Mouse (Mus musculus) midbrain, embryonic 11.5 days (tissue): Measurements from ENCODE around the gene Pif1. TPM values are rescaled to one million over a fixed set of nuclear protein-coding genes. Genes with fewer than 3 reads are reported as not detected.

Experiments used
- ATAC-seq: fragments of 200-750 bp; cut with Nextera tagmentation; 2 replicates; pipeline ENCODE4 v1.8.0; 2017; ENCODE audit warnings: moderate TSS enrichment, moderate library complexity; ENCODE audit not compliant: low FRiP score
- DNase-seq: peaks from one replicate; pipeline ENCODE4 v3.0.0; 2015; ENCODE audit warnings: low spot score; ENCODE audit errors: missing footprints
- H3K27ac ChIP-seq: fragments of 300-500 bp; sonication (generic); 2 replicates; pipeline ENCODE4 v1.5.1; 2014; ENCODE audit warnings: low read depth, low read length
- H3K27me3 ChIP-seq: fragments of 300-500 bp; sonication (generic); 2 replicates; pipeline ENCODE4 v1.6.1; 2014; ENCODE audit warnings: mild to moderate bottlenecking, low read length, moderate library complexity, mixed read lengths; ENCODE audit not compliant: control insufficient read depth, insufficient read depth
- H3K36me3 ChIP-seq: fragments of 300-500 bp; sonication (generic); 2 replicates; pipeline ENCODE4 v1.6.1; 2014; ENCODE audit warnings: mild to moderate bottlenecking, low read length, moderate library complexity, mixed read lengths; ENCODE audit not compliant: control insufficient read depth, insufficient read depth
- H3K4me1 ChIP-seq: fragments of 300-500 bp; sonication (generic); 2 replicates; pipeline ENCODE4 v1.6.1; 2014; ENCODE audit warnings: low read length; ENCODE audit not compliant: control insufficient read depth, insufficient read depth
- H3K4me2 ChIP-seq: fragments of 300-500 bp; sonication (generic); 2 replicates; pipeline ENCODE4 v1.6.1; 2014; ENCODE audit warnings: mild to moderate bottlenecking, moderate library complexity
- H3K4me3 ChIP-seq: fragments of 300-500 bp; sonication (generic); 2 replicates; pipeline ENCODE4 v1.5.1; 2014; ENCODE audit warnings: low read depth, low read length
- H3K9ac ChIP-seq: fragments of 300-500 bp; sonication (generic); 2 replicates; pipeline ENCODE4 v1.6.1; 2014; ENCODE audit warnings: low read length
- H3K9me3 ChIP-seq: fragments of 300-500 bp; sonication (generic); 2 replicates; pipeline ENCODE4 v1.6.1; 2016; ENCODE audit warnings: low read length; ENCODE audit not compliant: control insufficient read depth
- WGBS: fragments of 180-500 bp; shearing (Covaris S2); extraction: QIAGEN DNeasy Blood & Tissue Kit; methylation state at CpG from one replicate; pipeline ENCODE4 v1.1.7; 2014; 5-methylcytosine and 5-hydroxymethylcytosine counted together
- polyA plus RNA-seq: library from polyadenylated mRNA; unstranded; fragments of >200 nt; fragmentation: Nextera tagmentation; extraction: Ambion mirVana; gene quantifications from 2 replicates; pipeline ENCODE4 v1.2.1, GENCODE M21; 2014

Pif1 gene
- polyA plus RNA-seq, 1 experiment from 2014 or later: 13.6 TPM

GRCm38 (mm10) chr9:65580401-65581256 lies 6.3 kb upstream of the Pif1 start:
- H3K4me2 ChIP-seq: peak overlapping the region; percentile 54
- H3K27me3 ChIP-seq: no peaks in the 10 kb centered on the region
- ATAC-seq (peak; percentile 85), DNase-seq (peak; percentile 96)
- H3K4me1 ChIP-seq: peaks cover 21% of the 10 kb centered on the region
- H3K9me3 ChIP-seq: no peaks in the 10 kb centered on the region
- H3K4me3 ChIP-seq: peak overlapping the region; percentile 53
- peak overlapping the region; percentile 67 for H3K27ac ChIP-seq
- H3K9ac ChIP-seq: peak overlapping the region; percentile 47
- H3K36me3 ChIP-seq: no peaks in the 10 kb centered on the region
- 9% methylated on average over 20 of the region's 29 CpGs for WGBS

- DNase-seq (no peak), ATAC-seq (no peak)
- H3K4me3 ChIP-seq: no peak overlapping the region
- no peaks in the 10 kb centered on the region for H3K9me3 ChIP-seq
- no peak overlapping the region for H3K9ac ChIP-seq
- H3K4me2 ChIP-seq: no peak overlapping the region
- no peaks in the 10 kb centered on the region for H3K27me3 ChIP-seq
- H3K36me3 ChIP-seq: no peaks in the 10 kb centered on the region
- no peak overlapping the region for H3K27ac ChIP-seq
- 36% methylated on average over 8 of the region's 8 CpGs for WGBS
- peaks cover 17% of the 10 kb centered on the region for H3K4me1 ChIP-seq
Measured at GRCm38 (mm10) chr9:65583045-65583444, 3.9 kb upstream of the Pif1 start.

- H3K27me3 ChIP-seq: no peaks in the 10 kb centered on the region
- ATAC-seq (no peak), DNase-seq (no peak)
- H3K27ac ChIP-seq: no peak overlapping the region
- peak overlapping the region; percentile 69 for H3K4me3 ChIP-seq
- WGBS: 0% methylated on average over 6 of the region's 6 CpGs
- peaks cover 3% of the 10 kb centered on the region; the same call in 1 of the 2 replicates for H3K36me3 ChIP-seq
- H3K9me3 ChIP-seq: no peaks in the 10 kb centered on the region
- H3K4me1 ChIP-seq: peaks cover 16% of the 10 kb centered on the region
- peak overlapping the region; percentile 95 for H3K4me2 ChIP-seq
- peak overlapping the region; percentile 74 for H3K9ac ChIP-seq
Measured at GRCm38 (mm10) chr9:65587270-65587572, 261 bp downstream of the Pif1 start.

GRCm38 (mm10) chr9:65587573-65588358 lies 806 bp downstream of the Pif1 start:
- Histone ChIP-seq H3K9ac (peak overlapping the region; percentile 74), H3K9me3 (no peaks in the 10 kb centered on the region), H3K4me3 (peak overlapping the region; percentile 69), H3K27me3 (no peaks in the 10 kb centered on the region), H3K4me2 (peak overlapping the region; percentile 95), H3K36me3 (peaks cover 3% of the 10 kb centered on the region; the same call in 1 of the 2 replicates), H3K4me1 (peaks cover 16% of the 10 kb centered on the region), H3K27ac (no peak overlapping the region)
- WGBS: under 1% methylated on average over 64 of the region's 64 CpGs
- ATAC-seq (peak; percentile 54; the same call in 1 of the 2 replicates), DNase-seq (peak; percentile 93)

- Histone ChIP-seq H3K36me3 (peaks cover 10% of the 10 kb centered on the region), H3K9ac (no peak overlapping the region; the same call in 1 of the 2 replicates), H3K4me2 (peak overlapping the region; percentile 95), H3K27ac (no peak overlapping the region), H3K4me1 (peaks cover 16% of the 10 kb centered on the region), H3K4me3 (peak overlapping the region; percentile 69), H3K9me3 (no peaks in the 10 kb centered on the region), H3K27me3 (no peaks in the 10 kb centered on the region)
- ATAC-seq (no peak), DNase-seq (no peak)
- WGBS: 90% methylated on average over 3 of the region's 3 CpGs
Measured at GRCm38 (mm10) chr9:65589091-65589490, 2.1 kb downstream of the Pif1 start.

GRCm38 (mm10) chr9:65592721-65593120 lies 5.8 kb downstream of the Pif1 start:
- Histone ChIP-seq H3K4me3 (no peak overlapping the region), H3K4me1 (peaks cover 14% of the 10 kb centered on the region), H3K36me3 (peaks cover 12% of the 10 kb centered on the region), H3K27me3 (no peaks in the 10 kb centered on the region), H3K4me2 (no peak overlapping the region), H3K9me3 (no peaks in the 10 kb centered on the region), H3K27ac (no peak overlapping the region), H3K9ac (no peak overlapping the region)
- 99% methylated on average over 3 of the region's 3 CpGs for WGBS
- DNase-seq (no peak), ATAC-seq (no peak)

GRCm38 (mm10) chr9:65593596-65593995 lies 6.6 kb downstream of the Pif1 start:
- H3K27ac ChIP-seq: no peak overlapping the region
- no peaks in the 10 kb centered on the region for H3K9me3 ChIP-seq
- no peak for ATAC-seq
- no peak overlapping the region for H3K4me3 ChIP-seq
- peaks cover 13% of the 10 kb centered on the region for H3K4me1 ChIP-seq
- peaks cover 12% of the 10 kb centered on the region for H3K36me3 ChIP-seq
- no peak overlapping the region for H3K9ac ChIP-seq
- WGBS: 86% methylated on average over 9 of the region's 9 CpGs
- H3K27me3 ChIP-seq: no peaks in the 10 kb centered on the region
- H3K4me2 ChIP-seq: no peak overlapping the region
- DNase-seq: no peak

GRCm38 (mm10) chr9:65598765-65599249 lies 11.8 kb downstream of the Pif1 start:
- Histone ChIP-seq H3K9me3 (no peaks in the 10 kb centered on the region), H3K27me3 (no peaks in the 10 kb centered on the region), H3K4me1 (no peaks in the 10 kb centered on the region), H3K9ac (no peak overlapping the region), H3K27ac (no peak overlapping the region), H3K4me2 (no peak overlapping the region), H3K36me3 (peaks cover 2% of the 10 kb centered on the region), H3K4me3 (no peak overlapping the region)
- no peak for ATAC-seq
- WGBS: 57% methylated on average over 7 of the region's 11 CpGs
- DNase-seq: no peak

GRCm38 (mm10) chr9:65600951-65601350 lies 14.0 kb downstream of the Pif1 start:
- WGBS: 90% methylated on average over 2 of the region's 2 CpGs
- ATAC-seq: no peak
- DNase-seq: no peak

More at GRCm38 (mm10) chr9:65600951-65601350, 14.0 kb downstream of the Pif1 start:
- Histone ChIP-seq H3K4me3 (no peak overlapping the region), H3K4me2 (no peak overlapping the region), H3K9me3 (no peaks in the 10 kb centered on the region), H3K27me3 (no peaks in the 10 kb centered on the region), H3K27ac (no peak overlapping the region), H3K4me1 (no peaks in the 10 kb centered on the region), H3K9ac (no peak overlapping the region), H3K36me3 (no peaks in the 10 kb centered on the region)
